Mouse (Mus musculus) ES-E14 (cell line): Measurements from ENCODE around the gene Bach2. TPM values are rescaled to one million over a fixed set of nuclear protein-coding genes. Genes with fewer than 3 reads are reported as not detected.

Source experiments
- DNase-seq: peaks from one replicate; pipeline ENCODE4 v3.0.0-alpha.2; 2013; ENCODE audit warnings: low read depth, low spot score
- H3K27ac ChIP-seq: 2 replicates; pipeline ENCODE4 v1.5.1; 2012; ENCODE audit warnings: low read depth, mild to moderate bottlenecking, low read length, moderate library complexity, mixed read lengths; ENCODE audit not compliant: poor library complexity, insufficient read depth, severe bottlenecking
- H3K36me3 ChIP-seq: 2 replicates; pipeline ENCODE4 v1.6.1; 2012; ENCODE audit warnings: mild to moderate bottlenecking, low read length, moderate library complexity, mixed read lengths; ENCODE audit not compliant: control insufficient read depth, poor library complexity, insufficient read depth, severe bottlenecking
- H3K4me1 ChIP-seq, 2 experiments: fragments of 150-350 bp in 1 of 2; sonication (generic) in 1 of 2; 2 replicates each; pipeline ENCODE4 v1.6.1; 2012; ENCODE audit warnings: low read length in 2 of 2, mild to moderate bottlenecking in 1 of 2, mixed read lengths in 1 of 2; ENCODE audit not compliant: control insufficient read depth in 2 of 2, insufficient read depth in 2 of 2, poor library complexity in 1 of 2
- H3K4me3 ChIP-seq, 2 experiments: fragments of 150-350 bp in 1 of 2; sonication (generic) in 1 of 2; 2 replicates each; pipeline ENCODE4 v1.5.1; 2012; ENCODE audit warnings: low read length in 2 of 2, low read depth in 1 of 2, mild to moderate bottlenecking in 1 of 2, mixed read lengths in 1 of 2; ENCODE audit not compliant: insufficient read depth in 1 of 2, poor library complexity in 1 of 2, severe bottlenecking in 1 of 2
- H3K9ac ChIP-seq: 2 replicates; pipeline ENCODE4 v1.6.1; 2012; ENCODE audit warnings: low read depth, mild to moderate bottlenecking, low read length, mixed read lengths; ENCODE audit not compliant: poor library complexity, insufficient read depth, severe bottlenecking
- H3K9me3 ChIP-seq: fragments of 150-350 bp; sonication (generic); 2 replicates; pipeline ENCODE4 v1.6.1; 2012; ENCODE audit warnings: low read depth, mild to moderate bottlenecking, low read length; ENCODE audit not compliant: control insufficient read depth, insufficient read depth
- CHD2 ChIP-seq: IDR thresholded peaks from 2 replicates; pipeline ENCODE4 v1.6.1; 2014; ENCODE audit warnings: mild to moderate bottlenecking, low read depth, low read length, inconsistent platforms
- HCFC1 ChIP-seq: IDR thresholded peaks from 2 replicates; pipeline ENCODE4 v1.6.1; 2012; ENCODE audit warnings: low read length, inconsistent platforms, borderline replicate concordance; ENCODE audit not compliant: insufficient read depth
- MAFK ChIP-seq: IDR thresholded peaks from 2 replicates; pipeline ENCODE4 v1.6.1; 2014; ENCODE audit warnings: mild to moderate bottlenecking, low read depth, low read length, inconsistent platforms; ENCODE audit not compliant: insufficient read depth
- ZC3H11A ChIP-seq: IDR thresholded peaks from 2 replicates; pipeline ENCODE4 v1.6.1; 2012; ENCODE audit warnings: low read depth, mild to moderate bottlenecking, inconsistent platforms, low read length, borderline replicate concordance
- ZNF384 ChIP-seq: IDR thresholded peaks from 2 replicates; pipeline ENCODE4 v1.6.1; 2012; ENCODE audit warnings: low read depth, low read length, inconsistent platforms
- in situ Hi-C, 2 experiments: fragments of 600-800 bp; cut with MboI; formaldehyde crosslinking; loops; one replicate each; pipeline ENCODE4 v1.15.1; 2025; ENCODE audit warnings: low sequenced_read_pairs in 2 of 2, inconsistent platforms in 1 of 2; ENCODE audit not compliant: unreplicated experiment in 2 of 2
- total RNA-seq: library from RNA; depleted of rRNA; stranded (reverse); fragments of 300-350 nt; gene quantifications from 2 replicates; pipeline ENCODE4 v1.2.3, GENCODE M21; 2012

The Bach2 gene
- total RNA-seq, 1 experiment = 3.3 TPM

- no peak for DNase-seq
- no peak overlapping the region for H3K4me3 ChIP-seq
- H3K27ac ChIP-seq = no peak overlapping the region
- no peaks in the 10 kb centered on the region; the same call in 1 of the 2 replicates for H3K36me3 ChIP-seq
- no peaks in the 10 kb centered on the region for H3K4me1 ChIP-seq
- in situ Hi-C loops = loop anchor here in 1 of 2 experiments (25.0 kb wide), 1 partner anchor 503 kb away; no protein-coding TSS in a partner anchor
- H3K9me3 ChIP-seq = no peaks in the 10 kb centered on the region
- H3K9ac ChIP-seq = no peak overlapping the region
- TF ChIP-seq MAFK = no peak
- TF ChIP-seq CHD2 = no peak
- no peak for TF ChIP-seq ZNF384
- no peak for TF ChIP-seq ZC3H11A
- TF ChIP-seq HCFC1 = no peak
These were observed 326.3 kb downstream of the Bach2 start for GRCm38 (mm10) chr4:32564918-32565317.

GRCm38 (mm10) chr4:32569054-32569453 is 330.4 kb downstream of the Bach2 start:
- in situ Hi-C loops = loop anchor here in 1 of 2 experiments (25.0 kb wide), 1 partner anchor 507 kb away; no protein-coding TSS in a partner anchor

GRCm38 (mm10) chr4:32569995-32570938 is 331.7 kb downstream of the Bach2 start:
- Histone ChIP-seq H3K9me3 (no peaks in the 10 kb centered on the region), H3K4me3 (no peak overlapping the region), H3K27ac (no peak overlapping the region), H3K9ac (no peak overlapping the region), H3K36me3 (no peaks in the 10 kb centered on the region), H3K4me1 (no peaks in the 10 kb centered on the region)
- TF ChIP-seq HCFC1 = no peak
- no peak for TF ChIP-seq ZNF384
- no peak for TF ChIP-seq ZC3H11A
- no peak for TF ChIP-seq CHD2
- no peak for TF ChIP-seq MAFK
- in situ Hi-C loops = loop anchor here in 1 of 2 experiments (25.0 kb wide), 1 partner anchor 508 kb away; no protein-coding TSS in a partner anchor
- no peak for DNase-seq

More at GRCm38 (mm10) chr4:32569054-32569453, 330.4 kb downstream of the Bach2 start:
- H3K9ac ChIP-seq = no peak overlapping the region
- no peak overlapping the region for H3K4me3 ChIP-seq
- TF ChIP-seq CHD2 (no peak), ZC3H11A (no peak), MAFK (no peak), ZNF384 (no peak), HCFC1 (no peak)
- no peaks in the 10 kb centered on the region for H3K4me1 ChIP-seq
- H3K9me3 ChIP-seq = no peaks in the 10 kb centered on the region
- H3K36me3 ChIP-seq = no peaks in the 10 kb centered on the region
- no peak for DNase-seq
- no peak overlapping the region for H3K27ac ChIP-seq

- no peak for TF ChIP-seq HCFC1
- no peak for TF ChIP-seq ZNF384
- no peak for TF ChIP-seq CHD2
- TF ChIP-seq MAFK = no peak
- TF ChIP-seq ZC3H11A = no peak
- DNase-seq = no peak
- no peaks in the 10 kb centered on the region for H3K9me3 ChIP-seq
- no peaks in the 10 kb centered on the region for H3K4me1 ChIP-seq
- H3K36me3 ChIP-seq = no peaks in the 10 kb centered on the region
- in situ Hi-C loops = loop anchor here in 1 of 2 experiments (25.0 kb wide), 1 partner anchor 509 kb away; no protein-coding TSS in a partner anchor
- H3K9ac ChIP-seq = no peak overlapping the region
- H3K27ac ChIP-seq = no peak overlapping the region
- H3K4me3 ChIP-seq = no peak overlapping the region
These were observed 332.3 kb downstream of the Bach2 start for GRCm38 (mm10) chr4:32570939-32571317.
